Mouse (Mus musculus) hindbrain, embryonic 16.5 days (tissue): Measurements from ENCODE around the gene Rims3. TPM values are rescaled to one million over a fixed set of nuclear protein-coding genes. Genes with fewer than 3 reads are reported as not detected.
A peak's percentile ranks its signal among the peaks of the same experiment; 100 is the strongest.

Experiments
- ATAC-seq: fragments of 200-750 bp; cut with Nextera tagmentation; 2 replicates; pipeline ENCODE4 v1.8.0; 2017; ENCODE audit warnings: moderate TSS enrichment, moderate library complexity
- H3K27ac ChIP-seq: fragments of 300-500 bp; sonication (generic); 2 replicates; pipeline ENCODE4 v1.5.1; 2014; ENCODE audit warnings: low read depth, mild to moderate bottlenecking, control low read depth, low read length, moderate library complexity
- H3K27me3 ChIP-seq: fragments of 300-500 bp; sonication (generic); replicated peaks from 2 replicates; pipeline ENCODE4 v1.6.1; 2014; ENCODE audit warnings: low read length; ENCODE audit not compliant: control insufficient read depth, insufficient read depth
- H3K36me3 ChIP-seq: fragments of 300-500 bp; sonication (generic); 2 replicates; pipeline ENCODE4 v1.6.1; 2014; ENCODE audit warnings: mild to moderate bottlenecking, low read length, moderate library complexity, mixed read lengths; ENCODE audit not compliant: control insufficient read depth, insufficient read depth
- H3K4me1 ChIP-seq: fragments of 300-500 bp; sonication (generic); 2 replicates; pipeline ENCODE4 v1.6.1; 2014; ENCODE audit warnings: low read depth, low read length; ENCODE audit not compliant: control insufficient read depth, insufficient read depth
- H3K4me2 ChIP-seq: fragments of 300-500 bp; sonication (generic); 2 replicates; pipeline ENCODE4 v1.6.1; 2014; ENCODE audit warnings: mild to moderate bottlenecking, low read length, control low read depth, moderate library complexity
- H3K4me3 ChIP-seq: fragments of 300-500 bp; sonication (generic); 2 replicates; pipeline ENCODE4 v1.5.1; 2014; ENCODE audit warnings: mild to moderate bottlenecking, low read length, control low read depth, moderate library complexity
- H3K9ac ChIP-seq: fragments of 300-500 bp; sonication (generic); 2 replicates; pipeline ENCODE4 v1.6.1; 2014; ENCODE audit warnings: low read depth, mild to moderate bottlenecking, control low read depth, low read length, moderate library complexity
- H3K9me3 ChIP-seq: fragments of 300-500 bp; sonication (generic); 2 replicates; pipeline ENCODE4 v1.6.1; 2014; ENCODE audit warnings: mild to moderate bottlenecking, low read length, moderate library complexity; ENCODE audit not compliant: control insufficient read depth
- WGBS: fragments of 180-500 bp; shearing (Covaris S2); extraction: QIAGEN DNeasy Blood & Tissue Kit; methylation state at CpG from one replicate; pipeline ENCODE4 v1.1.7; 2014; 5-methylcytosine and 5-hydroxymethylcytosine counted together
- polyA plus RNA-seq: library from polyadenylated mRNA; unstranded; fragments of >200 nt; fragmentation: Nextera tagmentation; extraction: Ambion mirVana; gene quantifications from 2 replicates; pipeline ENCODE4 v1.2.1, GENCODE M21; 2015

Rims3 gene
- polyA plus RNA-seq, 1 experiment from 2014 or later, result 24.0 TPM

DNA sequence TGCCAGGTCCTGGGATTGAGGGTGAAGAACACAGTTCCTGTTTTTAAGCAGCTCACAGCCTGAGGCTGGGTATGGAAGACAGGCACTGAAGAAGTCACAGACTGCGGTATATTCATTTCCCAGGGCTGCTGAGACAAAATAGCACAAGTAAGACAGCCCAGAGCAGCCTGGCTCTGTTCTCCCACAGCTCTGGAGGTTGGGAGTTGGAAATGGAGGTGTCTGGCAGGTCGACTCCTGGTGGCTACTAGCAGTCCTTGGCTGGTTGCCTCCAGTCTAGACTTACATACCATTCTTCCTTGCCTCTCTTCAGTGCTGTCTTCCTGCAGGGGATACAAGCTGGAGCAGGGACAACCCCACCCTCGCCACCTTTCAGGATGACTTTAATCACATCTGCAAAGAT lies 14.4 kb downstream of the Rims3 start:
- Histone ChIP-seq H3K9me3 (no peaks in the 10 kb centered on the region), H3K27ac (no peak overlapping the region), H3K36me3 (no peaks in the 10 kb centered on the region; the same call in 1 of the 2 replicates), H3K4me3 (no peak overlapping the region), H3K27me3 (no peaks in the 10 kb centered on the region), H3K9ac (no peak overlapping the region), H3K4me1 (peaks cover 5% of the 10 kb centered on the region), H3K4me2 (no peak overlapping the region)
- no peak for ATAC-seq
- 77% methylated on average over 3 of the region's 3 CpGs for WGBS

DNA sequence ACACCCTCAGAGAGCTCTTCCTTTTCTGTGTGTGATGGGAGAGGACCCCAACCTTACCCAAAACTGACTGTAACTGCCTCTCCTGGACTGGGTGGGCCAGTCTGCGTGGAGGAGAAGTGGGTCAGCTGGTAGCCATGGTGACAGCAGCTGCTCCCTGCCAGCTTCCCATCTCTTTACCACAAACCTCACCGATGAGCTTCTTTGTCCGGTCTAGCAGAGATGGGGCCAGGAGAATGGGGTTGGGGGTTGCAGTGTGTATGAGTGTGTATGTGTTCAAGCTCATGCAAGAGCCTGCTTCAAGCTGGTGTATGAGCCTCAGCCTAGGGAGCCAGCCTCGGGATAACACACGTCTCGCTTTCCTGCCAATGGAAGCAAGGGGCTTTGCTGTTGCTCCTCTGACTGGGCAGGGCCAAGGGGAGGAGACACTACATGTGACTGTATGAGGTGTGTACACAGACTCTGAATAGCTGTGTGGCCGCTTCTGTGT lies 15.7 kb downstream of the Rims3 start:
- peak; percentile 70 for ATAC-seq
- Histone ChIP-seq H3K4me3 (no peak overlapping the region), H3K9ac (no peak overlapping the region), H3K27ac (0 out of 2 replicates have a peak overlapping the region, but pooled peaks have one; percentile 19), H3K4me2 (peak overlapping the region; percentile 25; the same call in 1 of the 2 replicates), H3K36me3 (no peaks in the 10 kb centered on the region; the same call in 1 of the 2 replicates), H3K4me1 (peaks cover 5% of the 10 kb centered on the region), H3K9me3 (no peaks in the 10 kb centered on the region), H3K27me3 (no peaks in the 10 kb centered on the region)
- 24% methylated on average over 7 of the region's 7 CpGs for WGBS

DNA sequence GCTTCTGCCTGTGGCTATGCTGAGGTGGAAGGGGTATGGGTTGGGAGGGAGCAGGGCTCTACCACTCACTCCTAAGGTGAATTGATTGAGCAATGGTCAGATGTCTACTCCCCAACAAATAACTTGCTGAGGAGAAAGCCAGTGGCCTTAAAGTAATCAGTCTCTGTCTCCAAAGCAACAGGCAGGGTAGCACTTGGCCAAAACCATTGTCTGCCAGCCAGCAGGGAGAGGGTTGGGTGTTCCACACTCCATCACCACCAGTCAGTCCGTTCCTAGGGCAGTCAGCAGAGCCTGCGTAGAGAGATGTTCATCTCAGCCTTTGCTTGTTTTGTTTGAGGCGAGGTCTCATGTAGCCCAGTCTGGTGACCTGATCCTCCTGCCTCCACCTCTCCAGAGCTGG lies 21.3 kb downstream of the Rims3 start:
- ATAC-seq, result no peak
- H3K27ac ChIP-seq, result no peak overlapping the region
- H3K9ac ChIP-seq, result no peak overlapping the region
- H3K27me3 ChIP-seq, result no peaks in the 10 kb centered on the region
- peaks cover 2% of the 10 kb centered on the region; the same call in 1 of the 2 replicates for H3K36me3 ChIP-seq
- H3K4me1 ChIP-seq, result peaks cover 3% of the 10 kb centered on the region; the same call in 1 of the 2 replicates
- WGBS, result 49% methylated on average over 3 of the region's 3 CpGs
- H3K4me3 ChIP-seq, result no peak overlapping the region
- H3K4me2 ChIP-seq, result no peak overlapping the region
- no peaks in the 10 kb centered on the region for H3K9me3 ChIP-seq

DNA sequence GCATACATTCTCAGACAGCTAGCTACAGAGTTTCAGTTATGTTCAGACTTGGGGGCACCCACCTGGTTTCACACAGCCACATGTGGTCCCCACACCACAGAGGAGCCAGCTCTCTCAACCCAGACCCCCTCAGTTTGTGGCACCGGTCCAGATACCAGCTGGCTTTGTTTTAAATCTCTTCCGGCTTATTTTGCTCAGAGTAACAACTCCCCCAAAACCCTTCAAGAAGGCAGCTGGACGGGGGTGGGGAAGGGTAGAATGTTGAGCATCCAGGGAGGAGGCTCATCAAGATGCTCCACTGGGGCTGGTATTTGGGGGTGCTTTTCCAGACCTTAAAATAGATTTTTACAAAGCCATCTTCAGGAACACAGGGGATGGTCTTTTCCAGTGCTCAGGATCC lies 24.1 kb downstream of the Rims3 start:
- 52% methylated on average over 3 of the region's 3 CpGs for WGBS
- H3K9me3 ChIP-seq, result no peaks in the 10 kb centered on the region
- no peak overlapping the region for H3K27ac ChIP-seq
- H3K4me2 ChIP-seq, result no peak overlapping the region
- no peak overlapping the region for H3K4me3 ChIP-seq
- H3K9ac ChIP-seq, result no peak overlapping the region
- H3K36me3 ChIP-seq, result peaks cover 2% of the 10 kb centered on the region; the same call in 1 of the 2 replicates
- H3K4me1 ChIP-seq, result peaks cover 14% of the 10 kb centered on the region
- ATAC-seq, result no peak
- no peaks in the 10 kb centered on the region for H3K27me3 ChIP-seq

DNA sequence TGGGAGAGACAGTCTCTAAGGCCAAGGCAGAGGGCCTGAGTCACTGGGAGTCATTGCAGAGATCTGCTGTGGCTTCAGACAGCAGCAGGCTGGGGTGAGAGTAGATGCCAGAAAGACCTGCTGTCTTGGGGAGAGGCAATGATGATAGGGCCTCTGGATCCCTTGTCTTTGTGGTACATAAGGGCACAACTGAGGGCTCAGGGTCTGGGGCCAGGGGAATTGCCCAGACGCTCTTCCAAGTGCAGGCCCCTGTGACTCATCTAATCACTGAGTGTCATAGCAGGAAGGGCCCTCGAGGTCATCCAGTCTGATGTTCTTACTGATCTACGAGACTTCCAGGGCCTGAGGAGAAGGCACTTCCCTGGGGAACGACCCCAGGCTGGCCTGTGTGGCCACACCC lies 24.8 kb downstream of the Rims3 start:
- H3K4me3 ChIP-seq, result no peak overlapping the region
- H3K4me2 ChIP-seq, result no peak overlapping the region
- H3K36me3 ChIP-seq, result 0 out of 2 replicates have a peak, but pooled peaks cover 2% of the 10 kb centered on the region
- H3K27me3 ChIP-seq, result no peaks in the 10 kb centered on the region
- no peak overlapping the region for H3K9ac ChIP-seq
- 43% methylated on average over 4 of the region's 4 CpGs for WGBS
- no peaks in the 10 kb centered on the region for H3K9me3 ChIP-seq
- H3K4me1 ChIP-seq, result peaks cover 14% of the 10 kb centered on the region
- no peak overlapping the region for H3K27ac ChIP-seq
- no peak for ATAC-seq

DNA sequence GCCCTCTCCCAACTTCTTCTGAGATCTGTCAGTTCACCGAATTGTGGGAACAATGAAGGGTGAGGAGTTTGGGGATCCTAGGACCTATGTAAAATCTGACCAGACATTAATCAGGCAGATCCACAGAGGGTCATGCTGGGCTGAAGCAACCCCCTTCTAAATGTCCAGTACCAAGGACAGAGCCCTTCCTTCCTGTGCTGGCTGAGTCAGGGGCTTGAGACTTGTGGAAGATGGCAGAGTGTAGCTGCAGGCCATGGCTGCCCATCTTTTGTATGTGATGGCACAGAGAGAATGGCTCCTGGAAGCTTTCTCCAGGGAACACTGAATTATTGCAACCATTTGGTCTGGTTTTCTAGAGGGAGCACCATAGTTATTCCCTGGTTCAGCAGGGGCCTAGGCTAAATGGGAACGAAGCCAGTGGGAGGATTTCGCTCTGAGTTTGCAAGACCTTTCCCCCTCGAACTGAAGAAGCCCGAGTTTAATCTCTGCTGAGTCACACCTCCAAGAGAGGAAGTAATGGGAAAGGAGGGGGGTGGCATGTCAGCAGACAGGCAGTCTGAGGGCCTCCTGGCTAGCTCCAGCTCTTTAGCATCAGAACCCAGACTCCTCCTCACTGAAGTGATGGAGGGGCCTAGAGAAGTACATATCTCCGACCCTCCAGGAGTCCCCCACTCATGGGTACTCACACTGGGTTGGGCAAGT lies 26.3 kb downstream of the Rims3 start:
- H3K4me2 ChIP-seq, result no peak overlapping the region
- H3K36me3 ChIP-seq, result 0 out of 2 replicates have a peak, but pooled peaks cover 2% of the 10 kb centered on the region
- H3K27me3 ChIP-seq, result no peaks in the 10 kb centered on the region
- no peaks in the 10 kb centered on the region for H3K9me3 ChIP-seq
- no peak for ATAC-seq
- H3K9ac ChIP-seq, result no peak overlapping the region
- no peak overlapping the region for H3K4me3 ChIP-seq
- WGBS, result 60% methylated on average over 6 of the region's 6 CpGs
- H3K27ac ChIP-seq, result no peak overlapping the region
- H3K4me1 ChIP-seq, result peaks cover 14% of the 10 kb centered on the region

DNA sequence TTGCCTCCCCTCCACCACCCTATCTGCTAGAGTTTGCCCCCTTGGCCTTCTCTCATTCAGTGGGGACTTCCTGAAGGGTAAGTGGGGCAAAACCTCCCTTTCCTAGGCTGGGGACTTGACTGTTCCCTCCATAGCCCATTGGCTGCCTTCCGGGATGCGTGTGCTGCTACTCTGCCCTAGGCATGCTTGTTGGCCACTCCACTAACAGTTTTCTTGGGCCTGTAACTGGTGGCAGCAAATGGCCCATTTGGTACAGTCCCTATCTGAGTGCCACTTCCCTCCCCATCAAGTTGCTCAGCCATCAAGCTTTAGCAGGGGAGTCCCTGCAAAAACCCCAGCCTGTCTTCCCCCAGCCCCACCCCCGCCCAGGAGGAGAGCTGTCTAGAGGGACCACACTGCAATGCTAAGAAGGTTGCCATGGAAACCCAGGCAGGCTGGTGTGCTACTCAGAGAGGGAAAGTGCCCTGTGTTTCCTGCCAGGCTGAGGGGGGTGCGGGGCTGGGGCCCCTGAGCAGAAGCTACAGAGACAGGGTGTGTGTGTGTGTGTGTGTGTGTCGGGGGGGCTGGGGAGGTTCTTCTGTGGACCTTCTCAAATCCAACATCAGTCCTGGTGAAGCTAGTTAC lies 27.5 kb downstream of the Rims3 start:
- Histone ChIP-seq H3K4me1 (peaks cover 14% of the 10 kb centered on the region), H3K36me3 (0 out of 2 replicates have a peak, but pooled peaks cover 2% of the 10 kb centered on the region), H3K9me3 (no peaks in the 10 kb centered on the region), H3K4me3 (no peak overlapping the region), H3K27me3 (no peaks in the 10 kb centered on the region), H3K4me2 (no peak overlapping the region), H3K27ac (no peak overlapping the region), H3K9ac (no peak overlapping the region)
- ATAC-seq, result peak; percentile 85
- WGBS, result 21% methylated on average over 5 of the region's 5 CpGs

DNA sequence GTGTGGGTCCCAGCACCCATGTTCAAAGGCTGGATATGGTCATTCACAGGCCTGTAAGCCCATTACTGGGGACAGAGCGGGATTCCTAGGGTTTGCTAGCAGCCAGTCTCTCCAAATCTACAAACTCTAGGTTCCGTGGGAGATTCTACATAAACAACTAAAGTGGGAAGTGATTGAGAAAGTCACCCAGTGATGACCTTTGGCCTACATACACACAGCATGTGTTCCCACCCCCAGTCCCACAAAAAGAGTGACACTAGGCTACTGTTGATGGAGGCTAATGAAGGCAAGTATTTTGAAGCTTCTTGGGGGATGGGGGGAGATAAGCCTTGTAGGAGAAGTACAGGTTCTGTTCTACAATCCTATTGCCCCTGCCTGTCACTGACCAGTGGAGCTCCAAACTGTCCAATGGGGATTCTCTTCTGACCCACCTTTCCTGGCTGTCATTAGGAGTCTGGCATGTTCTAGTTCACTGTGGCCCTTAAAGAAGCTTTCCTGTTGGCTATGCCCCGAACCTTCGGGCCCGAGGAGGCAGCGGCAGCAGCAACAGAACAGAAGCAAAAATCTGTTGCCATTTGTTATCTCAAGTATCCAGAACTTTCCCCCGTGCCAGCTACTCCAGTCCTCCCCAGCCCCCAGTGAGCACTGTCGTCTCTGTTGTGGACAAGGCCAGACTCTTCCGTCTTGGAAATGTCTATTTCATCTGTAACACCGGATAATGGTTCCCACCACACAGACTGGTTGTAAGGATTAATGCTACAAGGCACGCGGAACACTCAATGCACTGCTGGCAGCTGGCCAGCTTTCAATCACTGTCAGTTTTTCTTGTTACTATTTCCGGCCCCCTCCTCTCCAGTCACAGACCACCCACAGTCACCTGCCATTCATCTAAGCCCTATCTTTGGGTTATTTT lies 30.8 kb downstream of the Rims3 start:
- Histone ChIP-seq H3K4me3 (no peak overlapping the region), H3K27ac (no peak overlapping the region), H3K9me3 (no peaks in the 10 kb centered on the region), H3K9ac (no peak overlapping the region), H3K4me1 (peaks cover 11% of the 10 kb centered on the region), H3K36me3 (no peaks in the 10 kb centered on the region), H3K4me2 (no peak overlapping the region), H3K27me3 (no peaks in the 10 kb centered on the region)
- no peak for ATAC-seq
- WGBS, result 37% methylated on average over 13 of the region's 13 CpGs
